Mouse (Mus musculus) lung, postnatal 0 days (tissue): ENCODE data around the gene Rtl6.

Source experiments
- CTCF ChIP-seq: IDR thresholded peaks from 2 replicates; pipeline ENCODE4 v1.5.1; 2016; ENCODE audit warnings: antibody characterized with exemption, mild to moderate bottlenecking
- EP300 ChIP-seq: IDR thresholded peaks from 2 replicates; pipeline ENCODE4 v1.6.1; 2016; ENCODE audit warnings: antibody characterized with exemption, mild to moderate bottlenecking, control low read depth

GRCm38 (mm10) chr15:84551065-84551464 is 6.6 kb downstream of the Rtl6 start:
- TF ChIP-seq CTCF, result no peak
- TF ChIP-seq EP300, result no peak
